Mouse (Mus musculus): ENCODE data around the gene Taok1. TPM values are rescaled to one million over a fixed set of nuclear protein-coding genes. Genes with fewer than 3 reads are reported as not detected.

Gene Taok1
- polyA plus RNA-seq, 1 experiment from 2014 or later, result 24.6 TPM

- Histone ChIP-seq H3K4me1 (replicated peaks; ENCODE audit: control insufficient read depth, insufficient read depth, low read length) (peaks cover 50% of the 10 kb centered on the region), H3K27me3 (ENCODE audit: control insufficient read depth, insufficient read depth, low read length) (no peaks in the 10 kb centered on the region), H3K4me3 (ENCODE audit: low read depth, low read length) (peak overlapping the region; percentile 93), H3K36me3 (ENCODE audit: control insufficient read depth, insufficient read depth, low read length) (no peaks in the 10 kb centered on the region), H3K9me3 (ENCODE audit: control insufficient read depth, low read length) (no peaks in the 10 kb centered on the region), H3K27ac (ENCODE audit: low read depth, low read length) (no peak overlapping the region; the same call in 1 of the 2 replicates), H3K9ac (ENCODE audit: low read length) (peak overlapping the region; percentile 94), H3K4me2 (ENCODE audit: low read depth, low read length, severe bottlenecking) (peak overlapping the region; percentile 83)
- no peak for ATAC-seq (replicated peaks; ENCODE audit: low FRiP score)
- WGBS, result 2% methylated on average over 53 of the region's 55 CpGs
- peak; percentile 78 for DNase-seq (ENCODE audit: low spot score)
These were observed 118.6 kb downstream of the Taok1 start for GRCm38 (mm10) chr11:77488771-77489581.

- H3K4me1 ChIP-seq (replicated peaks; ENCODE audit: control insufficient read depth, insufficient read depth, low read length), result peaks cover 44% of the 10 kb centered on the region
- H3K4me2 ChIP-seq (ENCODE audit: low read depth, low read length, severe bottlenecking), result peak overlapping the region; percentile 24; the same call in 1 of the 2 replicates
- H3K9me3 ChIP-seq (ENCODE audit: control insufficient read depth, low read length), result no peaks in the 10 kb centered on the region
- no peak for ATAC-seq (replicated peaks; ENCODE audit: low FRiP score)
- no peaks in the 10 kb centered on the region for H3K36me3 ChIP-seq (ENCODE audit: control insufficient read depth, insufficient read depth, low read length)
- WGBS, result 77% methylated on average over 5 of the region's 5 CpGs
- no peak for DNase-seq (ENCODE audit: low spot score)
- peak overlapping the region; percentile 16; the same call in 1 of the 2 replicates for H3K9ac ChIP-seq (ENCODE audit: low read length)
- no peaks in the 10 kb centered on the region for H3K27me3 ChIP-seq (ENCODE audit: control insufficient read depth, insufficient read depth, low read length)
- no peak overlapping the region for H3K27ac ChIP-seq (ENCODE audit: low read depth, low read length)
- H3K4me3 ChIP-seq (ENCODE audit: low read depth, low read length), result no peak overlapping the region
These were observed 120.8 kb downstream of the Taok1 start for GRCm38 (mm10) chr11:77486798-77487197.

- ATAC-seq (replicated peaks; ENCODE audit: low FRiP score) (no peak), DNase-seq (ENCODE audit: low spot score) (peak; percentile 49)
- WGBS, result 47% methylated on average over 6 of the region's 6 CpGs
- H3K36me3 ChIP-seq (ENCODE audit: control insufficient read depth, insufficient read depth, low read length), result no peaks in the 10 kb centered on the region
- H3K27me3 ChIP-seq (ENCODE audit: control insufficient read depth, insufficient read depth, low read length), result no peaks in the 10 kb centered on the region
- H3K9ac ChIP-seq (ENCODE audit: low read length), result peak overlapping the region; percentile 14; the same call in 1 of the 2 replicates
- H3K4me2 ChIP-seq (ENCODE audit: low read depth, low read length, severe bottlenecking), result peak overlapping the region; percentile 6; the same call in 1 of the 2 replicates
- H3K9me3 ChIP-seq (ENCODE audit: control insufficient read depth, low read length), result no peaks in the 10 kb centered on the region
- H3K4me3 ChIP-seq (ENCODE audit: low read depth, low read length), result no peak overlapping the region
- no peak overlapping the region for H3K27ac ChIP-seq (ENCODE audit: low read depth, low read length)
- H3K4me1 ChIP-seq (replicated peaks; ENCODE audit: control insufficient read depth, insufficient read depth, low read length), result peaks cover 31% of the 10 kb centered on the region
These were observed 122.4 kb downstream of the Taok1 start for GRCm38 (mm10) chr11:77485229-77485628.

GRCm38 (mm10) chr11:77483510-77484255 lies 123.9 kb downstream of the Taok1 start:
- WGBS, result 84% methylated on average over 11 of the region's 11 CpGs
- DNase-seq (ENCODE audit: low spot score), result no peak
- Histone ChIP-seq H3K4me2 (ENCODE audit: low read depth, low read length, severe bottlenecking) (no peak overlapping the region), H3K4me3 (ENCODE audit: low read depth, low read length) (no peak overlapping the region), H3K27me3 (ENCODE audit: control insufficient read depth, insufficient read depth, low read length) (no peaks in the 10 kb centered on the region), H3K4me1 (replicated peaks; ENCODE audit: control insufficient read depth, insufficient read depth, low read length) (peaks cover 30% of the 10 kb centered on the region), H3K9ac (ENCODE audit: low read length) (no peak overlapping the region), H3K36me3 (ENCODE audit: control insufficient read depth, insufficient read depth, low read length) (no peaks in the 10 kb centered on the region), H3K27ac (ENCODE audit: low read depth, low read length) (no peak overlapping the region), H3K9me3 (ENCODE audit: control insufficient read depth, low read length) (no peaks in the 10 kb centered on the region)
- no peak for ATAC-seq (replicated peaks; ENCODE audit: low FRiP score)

GRCm38 (mm10) chr11:77483043-77483442 lies 124.6 kb downstream of the Taok1 start:
- Histone ChIP-seq H3K4me1 (replicated peaks; ENCODE audit: control insufficient read depth, insufficient read depth, low read length) (peaks cover 25% of the 10 kb centered on the region), H3K36me3 (ENCODE audit: control insufficient read depth, insufficient read depth, low read length) (no peaks in the 10 kb centered on the region), H3K4me3 (ENCODE audit: low read depth, low read length) (no peak overlapping the region), H3K4me2 (ENCODE audit: low read depth, low read length, severe bottlenecking) (no peak overlapping the region), H3K27me3 (ENCODE audit: control insufficient read depth, insufficient read depth, low read length) (no peaks in the 10 kb centered on the region), H3K27ac (ENCODE audit: low read depth, low read length) (no peak overlapping the region), H3K9me3 (ENCODE audit: control insufficient read depth, low read length) (no peaks in the 10 kb centered on the region), H3K9ac (ENCODE audit: low read length) (no peak overlapping the region)
- WGBS, result 84% methylated on average over 3 of the region's 3 CpGs
- DNase-seq (ENCODE audit: low spot score) (no peak), ATAC-seq (replicated peaks; ENCODE audit: low FRiP score) (no peak)

Other genes starting within 250 kb of the Taok1 start
- 0.08 and 0.40 TPM in 2 replicates for gene Coro6, start 145.4 kb downstream of the Taok1 start, polyA plus RNA-seq (2014; fragmentation: Nextera tagmentation; extraction: Ambion mirVana)
- 19.0 and 22.0 TPM in 2 replicates for gene Ankrd13b, start 118.1 kb downstream of the Taok1 start, polyA plus RNA-seq (2014; fragmentation: Nextera tagmentation; extraction: Ambion mirVana)
- gene Git1, start 114.3 kb downstream of the Taok1 start, polyA plus RNA-seq (2014; fragmentation: Nextera tagmentation; extraction: Ambion mirVana), result 19.2 and 21.2 TPM in 2 replicates
- gene Abhd15, start 92.7 kb downstream of the Taok1 start, polyA plus RNA-seq (2014; fragmentation: Nextera tagmentation; extraction: Ambion mirVana), result 3.3 TPM in 2 replicates
- 32.2 and 35.8 TPM in 2 replicates for gene Trp53i13, start 91.8 kb downstream of the Taok1 start, polyA plus RNA-seq (2014; fragmentation: Nextera tagmentation; extraction: Ambion mirVana)
- gene Gm10392, start 88.6 kb downstream of the Taok1 start, polyA plus RNA-seq (2014; fragmentation: Nextera tagmentation; extraction: Ambion mirVana), result 0.19 TPM in 1 of 2 replicates, not detected in the other
- gene Nufip2, start 78.3 kb upstream of the Taok1 start, polyA plus RNA-seq (2014; fragmentation: Nextera tagmentation; extraction: Ambion mirVana), result 4.6 and 5.7 TPM in 2 replicates
- gene Cryba1, start 117.5 kb upstream of the Taok1 start, polyA plus RNA-seq (2014; fragmentation: Nextera tagmentation; extraction: Ambion mirVana), result 0.61 and 1.6 TPM in 2 replicates
- gene Myo18a, start 155.4 kb upstream of the Taok1 start, polyA plus RNA-seq (2014; fragmentation: Nextera tagmentation; extraction: Ambion mirVana), result 28.4 and 31.4 TPM in 2 replicates
- gene Gm10277, start 179.9 kb upstream of the Taok1 start, polyA plus RNA-seq (2014; fragmentation: Nextera tagmentation; extraction: Ambion mirVana), result 1.4 and 1.6 TPM in 2 replicates